Mouse (Mus musculus): ENCODE data around the gene Cilp2.

DNA sequence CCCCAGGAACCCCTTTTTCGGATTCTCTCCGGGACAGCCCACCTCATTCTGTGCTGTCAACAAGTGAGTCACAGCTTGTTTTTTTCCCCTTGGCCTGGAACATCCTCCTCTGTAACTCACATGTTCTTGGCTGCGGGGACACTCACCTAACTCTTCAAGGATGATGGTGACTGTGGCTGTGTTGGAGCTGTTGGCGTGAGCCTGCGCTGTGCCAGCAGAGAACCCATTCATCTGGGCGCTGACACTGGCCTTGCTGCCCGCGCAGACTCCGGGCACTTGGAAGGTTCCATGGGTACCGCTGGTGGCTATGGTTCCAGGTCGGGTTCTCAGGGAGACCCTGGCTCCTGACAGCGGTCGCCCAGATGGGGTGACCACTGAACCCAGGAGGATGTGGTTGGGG, 3.3 kb downstream of the Cilp2 start:
- TF ChIP-seq POLR2A (IDR thresholded peaks at IDR 0.05; ENCODE audit: extremely low read depth, insufficient read depth, low read length) (no peak), CTCF (IDR thresholded peaks at IDR 0.05; ENCODE audit: low read depth, low read length) (no peak)

Data from liver, adult 2 months (tissue).